Mouse (Mus musculus) heart, postnatal 0 days (tissue): ENCODE data around the gene Gm12166.

Source experiments
- CTCF ChIP-seq: IDR thresholded peaks from 2 replicates; pipeline ENCODE4 v1.5.1; 2016; ENCODE audit warnings: antibody characterized with exemption, control low read depth, low read depth
- EP300 ChIP-seq: IDR thresholded peaks from 2 replicates; pipeline ENCODE4 v1.6.1; 2016; ENCODE audit warnings: antibody characterized with exemption, low read depth

DNA sequence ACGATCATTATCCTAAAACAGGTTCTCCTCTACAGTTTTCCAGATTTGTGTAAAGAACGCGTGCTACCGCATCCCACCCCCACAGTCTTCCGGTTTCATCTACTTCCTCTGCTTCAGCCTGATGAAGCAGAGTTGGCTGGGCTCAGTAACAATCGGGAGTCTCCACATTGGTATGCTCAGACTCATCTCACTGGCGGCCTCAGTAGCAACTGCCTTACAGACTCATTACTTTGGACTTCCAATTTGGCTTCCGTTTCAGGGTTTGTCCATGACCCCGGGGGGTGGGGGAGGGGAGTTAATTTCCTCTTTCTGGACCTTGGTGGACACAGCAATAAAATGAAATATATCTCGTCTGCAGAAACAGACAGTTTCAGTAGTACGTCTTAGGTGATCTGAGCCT lies 12.8 kb downstream of the Gm12166 start:
- no peak for TF ChIP-seq CTCF
- no peak for TF ChIP-seq EP300
